Mouse (Mus musculus) neural tube, embryonic 12.5 days (tissue): Measurements from ENCODE around the gene Alox5ap. TPM values are rescaled to one million over a fixed set of nuclear protein-coding genes. Genes with fewer than 3 reads are reported as not detected.
A peak's percentile ranks its signal among the peaks of the same experiment; 100 is the strongest.

Source experiments
- ATAC-seq: fragments of 200-750 bp; cut with Nextera tagmentation; 2 replicates; pipeline ENCODE4 v1.8.0; 2017; ENCODE audit warnings: low read depth, mild to moderate bottlenecking, moderate TSS enrichment, moderate library complexity; ENCODE audit not compliant: low FRiP score
- H3K27ac ChIP-seq: fragments of 300-500 bp; sonication (generic); 2 replicates; pipeline ENCODE4 v1.5.1; 2016
- H3K27me3 ChIP-seq: fragments of 300-500 bp; sonication (generic); replicated peaks from 2 replicates; pipeline ENCODE4 v1.6.1; 2016; ENCODE audit warnings: mild to moderate bottlenecking
- H3K36me3 ChIP-seq: fragments of 300-500 bp; sonication (generic); 2 replicates; pipeline ENCODE4 v1.6.1; 2016; ENCODE audit warnings: mild to moderate bottlenecking
- H3K4me1 ChIP-seq: fragments of 300-500 bp; sonication (generic); 2 replicates; pipeline ENCODE4 v1.6.1; 2016
- H3K4me2 ChIP-seq: fragments of 300-500 bp; sonication (generic); replicated peaks from 2 replicates; pipeline ENCODE4 v1.6.1; 2016; ENCODE audit warnings: mild to moderate bottlenecking
- H3K4me3 ChIP-seq: fragments of 300-500 bp; sonication (generic); 2 replicates; pipeline ENCODE4 v1.5.1; 2016
- H3K9ac ChIP-seq: fragments of 300-500 bp; sonication (generic); 2 replicates; pipeline ENCODE4 v1.6.1; 2016; ENCODE audit warnings: mild to moderate bottlenecking
- H3K9me3 ChIP-seq: fragments of 300-500 bp; sonication (generic); 2 replicates; pipeline ENCODE4 v1.6.1; 2016; ENCODE audit warnings: mild to moderate bottlenecking
- WGBS: fragments of 180-500 bp; shearing (Covaris S2); methylation state at CpG from one replicate; pipeline ENCODE4 v1.1.7; 2016; 5-methylcytosine and 5-hydroxymethylcytosine counted together
- polyA plus RNA-seq: library from polyadenylated mRNA; unstranded; fragments of >200 nt; fragmentation: Nextera tagmentation; extraction: Ambion mirVana; gene quantifications from 2 replicates; pipeline ENCODE4 v1.2.1, GENCODE M21; 2016

The Alox5ap gene
- 6.5 and 8.0 TPM in 2 replicates for polyA plus RNA-seq

- ATAC-seq: no peak
- 65% methylated on average over 4 of the region's 4 CpGs for WGBS
Measured at GRCm38 (mm10) chr5:149264405-149264804, at the start of gene Alox5ap. Gene Alox5ap (plus strand): TSS chr5:149264767.

DNA sequence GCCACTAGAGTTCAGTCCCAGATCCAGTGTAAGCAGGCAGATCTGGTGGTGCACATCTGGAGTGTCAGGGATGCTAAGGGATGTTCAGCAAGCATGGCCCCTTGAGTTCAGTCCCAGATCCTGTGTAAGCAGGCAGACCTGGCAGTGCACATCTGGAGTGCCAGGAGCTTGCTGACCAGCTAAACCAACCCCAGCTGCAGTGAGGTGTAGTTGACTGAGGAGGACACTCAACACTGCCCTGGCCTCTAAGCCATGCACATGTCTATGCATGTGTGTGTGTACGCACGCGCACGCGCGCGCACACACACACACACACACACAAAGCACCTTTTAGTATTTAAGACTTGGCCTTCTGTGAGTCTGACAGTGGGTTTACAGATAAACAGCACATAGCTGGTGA, 49.0 kb upstream of the Alox5ap start:
- Histone ChIP-seq H3K27me3 (no peaks in the 10 kb centered on the region), H3K9ac (no peak overlapping the region), H3K27ac (no peak overlapping the region), H3K4me3 (no peak overlapping the region), H3K4me1 (no peaks in the 10 kb centered on the region), H3K4me2 (no peak overlapping the region), H3K36me3 (peaks cover 58% of the 10 kb centered on the region), H3K9me3 (no peaks in the 10 kb centered on the region)
- 100% methylated on average over 7 of the region's 7 CpGs for WGBS
- no peak for ATAC-seq

More at GRCm38 (mm10) chr5:149264405-149264804, at the start of gene Alox5ap:
- H3K27ac ChIP-seq: no peak within 1 kb of the TSS
- no peak within 1 kb of the TSS for H3K4me2 ChIP-seq
- H3K27me3 ChIP-seq: no peaks in the 10 kb centered on the region
- no peaks in the 10 kb centered on the region for H3K36me3 ChIP-seq
- H3K9ac ChIP-seq: no peak within 1 kb of the TSS; the same call in 1 of the 2 replicates
- no peak within 1 kb of the TSS for H3K4me3 ChIP-seq
- H3K9me3 ChIP-seq: no peaks in the 10 kb centered on the region
- H3K4me1 ChIP-seq: peaks cover 2% of the 10 kb centered on the region; the same call in 1 of the 2 replicates

- no peaks in the 10 kb centered on the region for H3K27me3 ChIP-seq
- 86% methylated on average over 6 of the region's 6 CpGs for WGBS
- H3K4me3 ChIP-seq: no peak overlapping the region
- no peak overlapping the region for H3K4me2 ChIP-seq
- peaks cover 6% of the 10 kb centered on the region; the same call in 1 of the 2 replicates for H3K9me3 ChIP-seq
- H3K36me3 ChIP-seq: peaks cover 43% of the 10 kb centered on the region
- H3K9ac ChIP-seq: no peak overlapping the region
- no peak overlapping the region for H3K27ac ChIP-seq
- no peaks in the 10 kb centered on the region for H3K4me1 ChIP-seq
- no peak for ATAC-seq
Measured at GRCm38 (mm10) chr5:149217524-149218357, 46.8 kb upstream of the Alox5ap start.

DNA sequence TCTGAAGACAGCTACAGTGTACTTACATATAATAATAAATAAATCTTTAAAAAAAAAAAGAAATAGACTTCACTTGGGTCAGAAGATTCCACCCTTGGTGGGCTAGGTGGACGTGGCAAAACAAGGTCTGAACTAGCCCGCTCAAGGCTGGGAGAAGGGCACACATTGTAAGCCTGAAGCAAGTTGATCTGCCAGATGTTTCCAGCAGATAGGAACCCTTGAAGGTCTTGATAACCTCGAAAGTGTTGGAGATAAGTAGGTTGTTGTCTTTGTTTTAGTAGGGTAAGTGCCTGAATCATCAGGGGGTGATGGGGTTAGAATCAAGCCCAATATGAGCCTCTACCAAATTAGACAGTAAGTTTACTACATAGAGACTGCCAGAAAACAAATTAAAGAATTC, 45.1 kb upstream of the Alox5ap start:
- Histone ChIP-seq H3K9me3 (peaks cover 6% of the 10 kb centered on the region; the same call in 1 of the 2 replicates), H3K4me3 (no peak overlapping the region), H3K4me2 (no peak overlapping the region), H3K27ac (no peak overlapping the region), H3K9ac (no peak overlapping the region), H3K36me3 (peaks cover 26% of the 10 kb centered on the region), H3K4me1 (peaks cover 4% of the 10 kb centered on the region; the same call in 1 of the 2 replicates), H3K27me3 (no peaks in the 10 kb centered on the region)
- ATAC-seq: no peak
- 82% methylated on average over 3 of the region's 3 CpGs for WGBS

GRCm38 (mm10) chr5:149221355-149221754, 43.2 kb upstream of the Alox5ap start:
- no peak for ATAC-seq
- Histone ChIP-seq H3K9ac (no peak overlapping the region), H3K4me2 (no peak overlapping the region), H3K36me3 (peaks cover 7% of the 10 kb centered on the region), H3K4me1 (peaks cover 10% of the 10 kb centered on the region; the same call in 1 of the 2 replicates), H3K27me3 (no peaks in the 10 kb centered on the region), H3K9me3 (peaks cover 6% of the 10 kb centered on the region; the same call in 1 of the 2 replicates), H3K27ac (no peak overlapping the region), H3K4me3 (no peak overlapping the region)
- 87% methylated on average over 4 of the region's 4 CpGs for WGBS

GRCm38 (mm10) chr5:149224666-149225065, 39.9 kb upstream of the Alox5ap start:
- Histone ChIP-seq H3K4me3 (no peak overlapping the region), H3K9me3 (peaks cover 6% of the 10 kb centered on the region; the same call in 1 of the 2 replicates), H3K4me1 (peaks cover 10% of the 10 kb centered on the region; the same call in 1 of the 2 replicates), H3K4me2 (no peak overlapping the region), H3K9ac (no peak overlapping the region), H3K27me3 (no peaks in the 10 kb centered on the region), H3K36me3 (no peaks in the 10 kb centered on the region), H3K27ac (no peak overlapping the region)
- 22% methylated on average over 7 of the region's 7 CpGs for WGBS
- ATAC-seq: no peak

DNA sequence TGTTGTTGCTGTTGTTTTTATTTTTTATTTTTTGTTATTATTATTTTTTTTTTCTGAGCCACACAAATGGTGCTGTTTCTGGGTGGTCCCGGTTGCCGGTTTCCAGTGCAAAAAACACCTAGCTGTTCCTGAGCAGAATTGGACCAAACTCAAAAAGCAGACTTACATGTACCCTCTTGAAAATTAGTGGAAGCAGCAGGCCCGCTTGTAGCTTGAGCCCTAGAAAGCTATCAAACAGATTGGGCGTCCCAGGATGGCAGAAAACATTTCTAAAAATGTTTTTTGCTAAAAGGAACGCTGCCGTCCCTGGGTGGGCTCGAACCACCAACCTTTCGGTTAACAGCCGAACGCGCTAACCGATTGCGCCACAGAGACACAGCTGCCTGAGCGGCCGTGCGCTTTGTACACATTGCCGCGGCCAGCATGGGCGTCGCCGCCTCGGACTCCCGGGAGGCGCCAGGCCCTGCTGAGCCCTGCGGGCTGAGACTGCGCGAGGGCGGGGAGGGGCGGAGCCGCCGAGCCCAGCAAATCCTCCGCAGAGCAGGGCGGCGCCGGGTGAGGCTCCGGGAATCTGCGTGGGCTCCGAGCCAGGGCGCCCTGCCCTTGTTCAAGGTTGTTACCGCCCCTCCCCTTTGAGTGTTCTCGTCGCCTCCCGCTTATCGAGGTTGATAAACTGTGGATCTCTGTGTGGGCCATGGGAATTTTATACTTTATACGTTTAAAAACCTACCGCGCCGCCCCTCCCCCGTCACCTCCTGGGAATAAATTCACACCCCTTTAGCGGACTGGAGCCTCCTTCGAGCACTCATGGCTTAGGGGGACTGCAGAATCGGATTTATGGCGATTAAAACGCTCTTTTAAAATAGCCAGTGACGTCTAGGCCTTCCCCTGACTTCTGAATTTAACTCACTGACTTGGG, 35.6 kb upstream of the Alox5ap start:
- H3K27me3 ChIP-seq: no peaks in the 10 kb centered on the region
- peak overlapping the region; percentile 45 for H3K4me3 ChIP-seq
- WGBS: 3% methylated on average over 55 of the region's 55 CpGs
- H3K4me1 ChIP-seq: peaks cover 10% of the 10 kb centered on the region; the same call in 1 of the 2 replicates
- H3K9ac ChIP-seq: peak overlapping the region; percentile 33; the same call in 1 of the 2 replicates
- peak; percentile 98 for ATAC-seq
- H3K9me3 ChIP-seq: no peaks in the 10 kb centered on the region; the same call in 1 of the 2 replicates
- H3K36me3 ChIP-seq: no peaks in the 10 kb centered on the region
- H3K4me2 ChIP-seq: peak overlapping the region; percentile 54
- peak overlapping the region; percentile 78 for H3K27ac ChIP-seq

DNA sequence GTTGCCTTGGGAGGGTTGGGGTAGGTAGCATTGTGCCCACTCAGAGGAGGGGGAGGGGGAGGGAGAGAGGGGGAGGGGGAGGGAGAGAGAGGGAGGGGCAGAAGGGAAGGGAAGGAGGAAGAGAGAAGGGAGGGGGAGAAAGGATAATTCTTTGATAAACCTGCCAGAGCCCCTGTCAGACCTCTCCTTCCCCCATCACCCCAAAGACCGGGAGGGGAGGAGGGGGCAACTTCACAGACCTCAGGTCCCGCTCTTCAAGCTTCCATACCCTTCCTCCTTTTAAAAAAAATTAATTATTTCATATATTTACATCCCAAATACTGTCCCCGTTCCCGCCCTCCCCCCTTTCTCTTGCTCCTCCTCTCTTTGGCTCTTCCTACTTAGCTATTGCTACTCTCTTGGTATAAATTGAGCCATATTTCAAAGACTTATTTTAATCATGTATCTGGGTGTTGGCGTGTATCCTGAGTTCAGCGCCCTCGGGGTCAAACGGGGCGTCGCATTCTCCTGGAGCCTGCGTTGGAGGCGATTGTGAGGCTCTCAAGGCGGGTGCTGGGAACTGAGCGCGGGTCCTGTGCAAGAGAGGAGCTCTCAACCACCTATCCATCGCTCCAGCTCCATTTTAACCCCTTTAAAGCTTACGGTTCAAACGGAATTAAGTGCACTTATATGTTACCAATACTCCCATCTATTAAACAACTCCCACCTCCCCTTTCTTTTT, 34.8 kb upstream of the Alox5ap start:
- ATAC-seq: peak; percentile 54
- peak overlapping the region; percentile 54 for H3K4me2 ChIP-seq

GRCm38 (mm10) chr5:149235002-149235401, 29.6 kb upstream of the Alox5ap start:
- 91% methylated on average over 7 of the region's 7 CpGs for WGBS
- no peak overlapping the region for H3K4me3 ChIP-seq
- H3K9ac ChIP-seq: no peak overlapping the region
- H3K36me3 ChIP-seq: no peaks in the 10 kb centered on the region
- H3K27ac ChIP-seq: no peak overlapping the region
- H3K9me3 ChIP-seq: no peaks in the 10 kb centered on the region; the same call in 1 of the 2 replicates
- no peak for ATAC-seq
- H3K27me3 ChIP-seq: no peaks in the 10 kb centered on the region
- H3K4me2 ChIP-seq: no peak overlapping the region
- no peaks in the 10 kb centered on the region for H3K4me1 ChIP-seq

More for the DNA sequence above, 34.8 kb upstream of the Alox5ap start:
- 81% methylated on average over 17 of the region's 18 CpGs for WGBS
- H3K36me3 ChIP-seq: no peaks in the 10 kb centered on the region
- H3K4me1 ChIP-seq: peaks cover 3% of the 10 kb centered on the region; the same call in 1 of the 2 replicates
- no peaks in the 10 kb centered on the region for H3K27me3 ChIP-seq
- H3K27ac ChIP-seq: peak overlapping the region; percentile 78
- H3K4me3 ChIP-seq: peak overlapping the region; percentile 45
- H3K9me3 ChIP-seq: no peaks in the 10 kb centered on the region; the same call in 1 of the 2 replicates
- peak overlapping the region; percentile 33; the same call in 1 of the 2 replicates for H3K9ac ChIP-seq

DNA sequence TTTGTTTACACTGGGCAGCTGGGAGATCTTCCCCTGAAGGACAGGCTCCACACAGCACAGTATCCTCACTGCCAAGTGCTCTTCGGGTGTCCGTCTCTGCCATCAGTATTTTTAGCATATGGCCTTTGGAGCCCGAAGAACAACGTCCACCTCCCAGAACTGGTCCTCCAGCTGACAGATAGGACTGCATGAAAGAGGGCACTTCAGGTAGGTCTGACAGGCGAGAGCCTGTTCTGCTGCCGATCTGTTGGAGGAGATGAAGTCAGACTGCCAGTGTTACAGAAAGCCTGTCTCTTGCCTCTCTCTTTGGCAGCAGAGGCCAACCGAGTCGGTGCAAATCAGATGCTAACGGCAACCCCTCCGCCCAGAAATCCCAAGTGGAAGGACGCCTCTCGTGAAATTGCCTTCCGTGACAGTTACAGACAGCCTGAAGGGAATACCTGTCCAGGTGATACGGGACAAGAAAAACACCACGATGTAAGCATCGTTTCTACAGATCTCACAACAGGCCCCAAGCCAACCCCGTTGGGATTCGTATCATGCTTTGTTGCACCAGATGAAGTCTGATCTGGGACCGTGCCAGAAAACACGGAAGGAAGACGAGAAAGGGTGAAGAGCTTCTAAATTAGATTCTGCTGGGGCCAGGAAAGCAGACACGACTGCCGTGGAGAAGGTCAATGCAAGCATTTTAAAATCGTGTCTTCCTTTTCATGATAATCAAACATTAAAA, 27.2 kb upstream of the Alox5ap start:
- Histone ChIP-seq H3K9ac (no peak overlapping the region), H3K36me3 (no peaks in the 10 kb centered on the region), H3K27ac (no peak overlapping the region), H3K4me2 (no peak overlapping the region), H3K27me3 (no peaks in the 10 kb centered on the region), H3K4me3 (no peak overlapping the region), H3K4me1 (no peaks in the 10 kb centered on the region), H3K9me3 (no peaks in the 10 kb centered on the region; the same call in 1 of the 2 replicates)
- no peak for ATAC-seq
- 91% methylated on average over 24 of the region's 24 CpGs for WGBS

GRCm38 (mm10) chr5:149242467-149242866, 22.1 kb upstream of the Alox5ap start:
- ATAC-seq: no peak
- Histone ChIP-seq H3K9me3 (no peaks in the 10 kb centered on the region; the same call in 1 of the 2 replicates), H3K27me3 (no peaks in the 10 kb centered on the region), H3K36me3 (no peaks in the 10 kb centered on the region), H3K9ac (no peak overlapping the region), H3K4me2 (no peak overlapping the region), H3K27ac (no peak overlapping the region), H3K4me3 (no peak overlapping the region), H3K4me1 (peaks cover 15% of the 10 kb centered on the region)
- 94% methylated on average over 5 of the region's 5 CpGs for WGBS
